Mouse (Mus musculus) cortical plate, adult 2 months (tissue): ENCODE results near the gene Tmem132b.

ENCODE experiments used
- CTCF ChIP-seq: fragments of 200-500 bp; IDR thresholded peaks from 2 replicates; pipeline ENCODE4 v1.5.1; 2011; ENCODE audit warnings: mild to moderate bottlenecking, control low read depth, low read length; ENCODE audit not compliant: insufficient read depth; ENCODE audit errors: extremely low read depth
- POLR2A ChIP-seq: fragments of 200-500 bp; IDR thresholded peaks from 2 replicates; pipeline ENCODE4 v1.6.1; 2011; ENCODE audit warnings: mild to moderate bottlenecking, low read length, control low read depth; ENCODE audit not compliant: insufficient read depth; ENCODE audit errors: extremely low read depth

- TF ChIP-seq POLR2A (no peak), CTCF (no peak)
These were observed 27.9 kb upstream of the Tmem132b start for GRCm38 (mm10) chr5:125503628-125504027.
